Mouse (Mus musculus): Measurements from ENCODE around the gene Cnga4.
"Not testable (repeated sequence)": the region's sequence is repeated elsewhere in the genome, so short reads cannot be mapped to it uniquely, and the experiment has no call there.

Gene Cnga4

DNA sequence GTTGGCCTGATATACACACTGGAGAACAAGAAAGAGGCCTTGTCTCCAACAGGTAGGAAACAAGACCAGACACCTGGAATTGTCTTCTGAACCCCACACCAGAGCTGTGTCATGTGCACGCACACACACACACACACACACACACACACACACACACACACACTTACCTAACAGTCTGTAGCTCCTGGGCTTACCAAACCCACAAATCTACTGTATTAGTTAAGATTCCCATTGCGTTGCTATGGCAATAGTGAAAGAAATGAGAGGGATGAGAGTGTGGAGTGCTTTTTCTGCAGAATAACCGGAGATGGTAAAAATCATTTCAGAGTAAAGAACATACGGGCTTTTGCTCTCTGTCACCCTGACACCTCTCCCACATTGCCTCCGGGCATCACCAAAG, 13.7 kb downstream of the Cnga4 start:
- DNase-seq, result no peak

DNA sequence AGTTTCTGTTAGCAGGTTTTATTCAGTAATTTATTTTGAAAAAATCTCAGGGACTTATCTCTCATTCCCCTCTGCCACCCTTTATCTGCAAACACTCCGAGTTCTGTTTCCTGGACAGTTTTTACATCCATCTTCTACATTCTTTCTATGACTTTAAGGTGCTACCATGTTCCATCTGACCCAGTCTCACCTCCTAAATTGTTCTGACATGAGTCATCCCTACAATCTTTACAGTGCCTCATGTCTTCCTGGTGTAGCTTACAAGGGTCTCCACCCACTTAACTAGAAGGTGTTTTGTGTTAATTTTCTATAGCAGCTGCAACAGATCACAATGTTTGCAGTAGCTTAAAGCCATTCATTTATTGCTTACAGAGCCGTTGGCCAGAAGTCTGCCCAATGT, 16.5 kb downstream of the Cnga4 start:
- DNase-seq, result no peak

GRCm38 (mm10) chr7:105424368-105424767, 20.0 kb downstream of the Cnga4 start:
- no peak for DNase-seq

- DNase-seq, result no peak
Observed at GRCm38 (mm10) chr7:105425424-105426043, 21.2 kb downstream of the Cnga4 start, which contains the start of gene Cckbr. Gene Cckbr, plus strand, starts transcription at chr7:105425731.

- DNase-seq, result no peak
Observed at GRCm38 (mm10) chr7:105426051-105426450, 21.7 kb downstream of the Cnga4 start.

DNA sequence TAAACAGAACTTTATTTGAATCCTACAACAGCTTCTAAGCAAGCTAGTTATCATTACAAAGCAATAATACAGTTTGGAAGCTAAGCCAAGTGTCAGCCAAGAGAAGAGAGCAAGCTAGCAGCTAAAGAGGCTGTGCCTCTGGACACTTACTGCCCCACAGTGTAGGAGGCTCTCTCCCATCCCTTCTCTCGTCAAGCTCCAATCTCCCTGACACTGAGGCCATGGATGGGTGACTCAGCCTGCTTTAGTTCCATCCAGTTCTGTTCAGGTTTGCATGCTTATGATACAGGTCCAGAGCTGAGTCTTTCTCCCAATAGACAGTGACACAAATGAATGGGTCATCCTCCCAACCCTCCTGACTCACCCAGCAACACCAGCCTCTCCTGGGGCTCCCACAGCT, 27.7 kb downstream of the Cnga4 start:
- DNase-seq, result no peak

- no peak for DNase-seq
Observed at GRCm38 (mm10) chr7:105433859-105434258, 29.5 kb downstream of the Cnga4 start.

DNA sequence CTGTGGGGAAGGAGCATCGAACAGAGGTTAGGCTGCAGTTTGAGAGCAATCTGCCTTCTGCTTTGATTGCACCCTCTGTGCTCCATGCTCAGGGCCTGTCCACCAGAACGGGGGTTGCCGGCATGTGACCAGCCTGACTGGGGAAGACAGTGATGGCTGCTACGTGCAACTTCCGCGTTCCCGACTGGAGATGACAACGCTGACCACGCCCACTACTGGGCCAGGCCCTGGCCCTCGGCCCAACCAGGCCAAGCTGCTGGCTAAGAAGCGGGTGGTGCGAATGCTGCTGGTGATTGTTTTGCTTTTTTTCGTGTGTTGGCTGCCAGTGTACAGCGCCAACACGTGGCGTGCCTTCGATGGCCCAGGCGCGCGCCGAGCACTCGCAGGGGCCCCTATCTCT, 30.4 kb downstream of the Cnga4 start:
- no peak for DNase-seq

DNA sequence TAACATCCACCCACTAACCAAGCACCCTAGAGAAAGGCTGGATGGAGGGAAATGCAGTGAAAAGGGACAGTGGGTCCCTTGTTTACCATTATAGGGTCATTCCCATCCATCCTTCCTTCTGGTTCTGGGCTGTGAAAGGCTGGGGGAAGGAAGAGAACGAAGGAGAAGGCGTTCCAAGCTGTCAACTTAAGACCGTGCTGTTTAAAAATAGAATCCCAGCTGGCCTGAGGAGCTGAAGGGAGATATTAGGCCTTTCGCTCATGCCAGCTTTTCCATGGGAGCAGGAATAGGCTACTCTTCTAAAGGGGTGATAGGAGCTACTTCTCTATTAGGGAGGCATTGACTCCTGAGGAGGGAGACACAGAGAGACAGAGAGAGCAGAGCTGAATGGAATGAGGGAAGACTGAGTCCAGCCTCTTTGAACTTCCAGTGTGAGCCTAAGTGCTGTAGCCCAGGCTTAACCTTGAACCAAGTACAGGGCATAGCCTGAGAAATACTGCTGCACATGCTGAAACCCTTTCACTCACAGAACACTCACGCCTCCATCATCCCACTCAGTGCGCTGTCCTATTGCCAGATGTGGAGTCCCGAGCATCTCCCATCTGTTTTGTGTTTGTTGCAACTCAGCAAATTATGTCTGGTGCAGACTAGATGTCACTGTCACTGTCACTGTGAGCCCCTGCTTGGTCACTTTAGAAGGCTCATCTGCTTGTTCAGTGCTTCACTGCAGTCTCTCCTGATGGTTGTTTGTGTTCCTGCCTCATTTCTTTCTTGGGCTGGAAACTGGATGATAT, 33.8 kb downstream of the Cnga4 start:
- DNase-seq, result no peak

- no peak for DNase-seq
Observed at GRCm38 (mm10) chr7:105441426-105441825, 37.1 kb downstream of the Cnga4 start.

- DNase-seq, result no peak
Observed at GRCm38 (mm10) chr7:105445076-105445475, 40.7 kb downstream of the Cnga4 start.

- DNase-seq, result not testable (repeated sequence)
Observed at GRCm38 (mm10) chr7:105453345-105453744, 49.0 kb downstream of the Cnga4 start.
